Mouse (Mus musculus) embryonic facial prominence, embryonic 10.5 days (tissue): Measurements from ENCODE around the gene Bpnt1. TPM values are rescaled to one million over a fixed set of nuclear protein-coding genes. Genes with fewer than 3 reads are reported as not detected.
"Not testable (repeated sequence)": the region's sequence is repeated elsewhere in the genome, so short reads cannot be mapped to it uniquely, and the experiment has no call there.

Experiments used
- DNase-seq: peaks from one replicate; pipeline ENCODE4 v3.0.0-alpha.2; 2017; ENCODE audit warnings: low spot score
- H3K27ac ChIP-seq: fragments of 300-500 bp; sonication (generic); replicated peaks from 2 replicates; pipeline ENCODE4 v1.5.1; 2016; ENCODE audit warnings: mild to moderate bottlenecking
- H3K27me3 ChIP-seq: fragments of 300-500 bp; sonication (generic); replicated peaks from 2 replicates; pipeline ENCODE4 v1.6.1; 2016; ENCODE audit warnings: low read depth, mild to moderate bottlenecking; ENCODE audit not compliant: poor library complexity, severe bottlenecking
- H3K36me3 ChIP-seq: fragments of 300-500 bp; sonication (generic); replicated peaks from 2 replicates; pipeline ENCODE4 v1.6.1; 2016; ENCODE audit warnings: mild to moderate bottlenecking, moderate library complexity
- H3K4me1 ChIP-seq: fragments of 300-500 bp; sonication (generic); 2 replicates; pipeline ENCODE4 v1.6.1; 2016
- H3K4me3 ChIP-seq: fragments of 300-500 bp; sonication (generic); 2 replicates; pipeline ENCODE4 v1.5.1; 2016; ENCODE audit warnings: mild to moderate bottlenecking, moderate library complexity
- H3K9me3 ChIP-seq: fragments of 300-500 bp; sonication (generic); 2 replicates; pipeline ENCODE4 v1.6.1; 2016; ENCODE audit warnings: mild to moderate bottlenecking
- WGBS: fragments of 180-500 bp; shearing (Covaris S2); methylation state at CpG from one replicate; pipeline ENCODE4 v1.1.7; 2016; 5-methylcytosine and 5-hydroxymethylcytosine counted together
- polyA plus RNA-seq: library from polyadenylated mRNA; unstranded; fragments of >200 nt; fragmentation: Nextera tagmentation; extraction: Ambion mirVana; gene quantifications from 2 replicates; pipeline ENCODE4 v1.2.1, GENCODE M21; 2016

The Bpnt1 gene
- polyA plus RNA-seq, 1 experiment from 2014 or later: 32.1 TPM

GRCm38 (mm10) chr1:185307645-185308044, 24.3 kb upstream of the Bpnt1 start:
- no peak for DNase-seq
- Histone ChIP-seq H3K4me3 (no peak overlapping the region), H3K27ac (no peak overlapping the region), H3K4me1 (no peaks in the 10 kb centered on the region), H3K9me3 (peaks cover 3% of the 10 kb centered on the region; the same call in 1 of the 2 replicates), H3K36me3 (peaks cover 57% of the 10 kb centered on the region), H3K27me3 (no peaks in the 10 kb centered on the region)
- 94% methylated on average over 7 of the region's 7 CpGs for WGBS

DNA sequence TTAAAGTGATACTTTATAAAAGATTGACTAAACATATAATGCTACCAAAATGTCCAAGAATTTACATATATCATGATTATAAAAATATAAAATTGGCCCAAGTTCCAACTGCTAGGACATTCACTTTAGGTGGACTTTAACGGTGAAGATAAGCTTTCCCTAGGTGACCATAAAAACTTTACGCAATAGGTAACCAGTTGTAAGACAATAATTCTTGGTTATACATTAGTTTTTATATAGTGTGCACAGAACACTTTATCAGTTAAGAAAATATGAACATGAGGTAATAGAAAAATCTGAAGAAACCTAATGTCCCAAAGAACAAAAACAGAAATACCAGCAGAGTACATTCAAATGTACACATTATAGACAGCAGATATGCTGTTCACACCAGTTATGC, 23.6 kb upstream of the Bpnt1 start:
- Histone ChIP-seq H3K9me3 (peaks cover 3% of the 10 kb centered on the region; the same call in 1 of the 2 replicates), H3K27ac (no peak overlapping the region), H3K36me3 (peaks cover 56% of the 10 kb centered on the region), H3K27me3 (no peaks in the 10 kb centered on the region), H3K4me3 (no peak overlapping the region), H3K4me1 (no peaks in the 10 kb centered on the region)
- no peak for DNase-seq
- 97% methylated on average over 2 of the region's 2 CpGs for WGBS

GRCm38 (mm10) chr1:185308908-185309307, 23.0 kb upstream of the Bpnt1 start:
- no peak for DNase-seq
- peaks cover 3% of the 10 kb centered on the region; the same call in 1 of the 2 replicates for H3K9me3 ChIP-seq
- no peaks in the 10 kb centered on the region for H3K27me3 ChIP-seq
- H3K4me1 ChIP-seq: no peaks in the 10 kb centered on the region
- 82% methylated on average over 4 of the region's 4 CpGs for WGBS
- H3K27ac ChIP-seq: no peak overlapping the region
- H3K36me3 ChIP-seq: peaks cover 58% of the 10 kb centered on the region
- H3K4me3 ChIP-seq: no peak overlapping the region

DNA sequence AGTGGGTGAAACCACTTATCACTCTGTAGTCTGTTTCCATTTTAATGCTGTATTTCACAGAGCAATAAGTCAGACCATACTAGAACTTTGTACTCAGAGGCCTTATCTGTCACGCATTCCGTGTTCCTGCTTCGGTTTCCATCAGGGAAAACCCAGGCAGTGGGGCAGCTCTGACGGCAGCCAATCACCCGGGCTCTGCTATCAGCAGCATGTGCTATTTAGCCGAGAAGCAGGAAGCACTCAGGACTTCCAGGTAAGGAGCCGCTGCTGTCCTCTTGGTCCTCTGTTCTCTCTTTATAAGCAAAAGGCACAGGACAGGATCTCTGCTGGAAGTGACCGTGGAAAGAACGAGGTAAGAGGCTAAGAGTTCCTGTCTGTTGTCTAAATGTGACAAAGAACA, 20.0 kb upstream of the Bpnt1 start:
- Histone ChIP-seq H3K27me3 (no peaks in the 10 kb centered on the region), H3K27ac (no peak overlapping the region), H3K4me3 (no peak overlapping the region), H3K36me3 (peaks cover 73% of the 10 kb centered on the region), H3K9me3 (peaks cover under 1% of the 10 kb centered on the region; the same call in 1 of the 2 replicates), H3K4me1 (no peaks in the 10 kb centered on the region)
- 90% methylated on average over 9 of the region's 9 CpGs for WGBS
- no peak for DNase-seq

- 91% methylated on average over 4 of the region's 4 CpGs for WGBS
Measured at GRCm38 (mm10) chr1:185314546-185314945, 17.4 kb upstream of the Bpnt1 start.

DNA sequence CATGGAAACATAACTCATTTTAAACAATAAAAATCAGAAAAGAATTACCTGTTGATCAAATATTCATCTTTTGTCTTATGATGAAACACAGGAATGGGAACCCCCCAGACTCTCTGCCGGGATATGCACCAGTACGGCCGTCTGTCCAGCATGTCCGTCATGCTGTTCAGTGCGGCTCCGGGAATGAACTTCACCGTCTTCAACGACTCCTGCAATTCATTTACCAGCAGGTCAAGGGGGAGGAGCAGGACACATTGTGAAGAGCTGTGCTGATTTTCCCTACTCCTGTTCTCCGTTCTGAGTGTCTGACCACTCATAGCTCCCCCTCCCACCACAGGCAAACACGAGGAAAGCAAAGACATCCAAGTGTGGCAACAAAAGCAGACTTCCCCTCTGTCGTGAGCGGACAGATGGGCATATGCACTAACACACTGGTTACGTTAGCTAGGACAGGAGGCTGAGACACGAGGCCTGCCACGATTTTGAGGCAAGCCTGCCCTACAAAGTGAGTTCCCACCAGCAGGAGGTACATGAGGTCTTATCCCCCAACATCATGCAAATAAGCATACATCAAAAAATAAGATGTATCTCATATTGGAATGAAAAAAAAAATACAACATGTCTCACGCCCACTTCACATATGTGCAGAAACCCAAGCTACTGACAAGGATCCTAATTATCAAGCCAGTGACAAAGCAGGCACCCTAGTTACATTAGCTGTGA, 15.9 kb upstream of the Bpnt1 start:
- Histone ChIP-seq H3K4me1 (no peaks in the 10 kb centered on the region), H3K9me3 (no peaks in the 10 kb centered on the region), H3K27ac (no peak overlapping the region), H3K36me3 (peaks cover 85% of the 10 kb centered on the region), H3K4me3 (no peak overlapping the region), H3K27me3 (no peaks in the 10 kb centered on the region)
- no peak for DNase-seq
- 87% methylated on average over 16 of the region's 16 CpGs for WGBS

More at GRCm38 (mm10) chr1:185314546-185314945, 17.4 kb upstream of the Bpnt1 start:
- Histone ChIP-seq H3K4me3 (no peak overlapping the region), H3K4me1 (no peaks in the 10 kb centered on the region), H3K27ac (no peak overlapping the region), H3K36me3 (peaks cover 75% of the 10 kb centered on the region), H3K27me3 (no peaks in the 10 kb centered on the region), H3K9me3 (no peaks in the 10 kb centered on the region)
- DNase-seq: no peak

- H3K27me3 ChIP-seq, H3K27ac ChIP-seq, H3K9me3 ChIP-seq, DNase-seq: not testable (repeated sequence)
- peaks cover 45% of the 10 kb centered on the region for H3K36me3 ChIP-seq
- WGBS: 69% methylated on average over 3 of the region's 3 CpGs
- H3K4me1 ChIP-seq: peaks cover 15% of the 10 kb centered on the region
- H3K4me3 ChIP-seq: peak overlapping the region; percentile 79
Measured at GRCm38 (mm10) chr1:185327754-185328345, 4.1 kb upstream of the Bpnt1 start.

DNA sequence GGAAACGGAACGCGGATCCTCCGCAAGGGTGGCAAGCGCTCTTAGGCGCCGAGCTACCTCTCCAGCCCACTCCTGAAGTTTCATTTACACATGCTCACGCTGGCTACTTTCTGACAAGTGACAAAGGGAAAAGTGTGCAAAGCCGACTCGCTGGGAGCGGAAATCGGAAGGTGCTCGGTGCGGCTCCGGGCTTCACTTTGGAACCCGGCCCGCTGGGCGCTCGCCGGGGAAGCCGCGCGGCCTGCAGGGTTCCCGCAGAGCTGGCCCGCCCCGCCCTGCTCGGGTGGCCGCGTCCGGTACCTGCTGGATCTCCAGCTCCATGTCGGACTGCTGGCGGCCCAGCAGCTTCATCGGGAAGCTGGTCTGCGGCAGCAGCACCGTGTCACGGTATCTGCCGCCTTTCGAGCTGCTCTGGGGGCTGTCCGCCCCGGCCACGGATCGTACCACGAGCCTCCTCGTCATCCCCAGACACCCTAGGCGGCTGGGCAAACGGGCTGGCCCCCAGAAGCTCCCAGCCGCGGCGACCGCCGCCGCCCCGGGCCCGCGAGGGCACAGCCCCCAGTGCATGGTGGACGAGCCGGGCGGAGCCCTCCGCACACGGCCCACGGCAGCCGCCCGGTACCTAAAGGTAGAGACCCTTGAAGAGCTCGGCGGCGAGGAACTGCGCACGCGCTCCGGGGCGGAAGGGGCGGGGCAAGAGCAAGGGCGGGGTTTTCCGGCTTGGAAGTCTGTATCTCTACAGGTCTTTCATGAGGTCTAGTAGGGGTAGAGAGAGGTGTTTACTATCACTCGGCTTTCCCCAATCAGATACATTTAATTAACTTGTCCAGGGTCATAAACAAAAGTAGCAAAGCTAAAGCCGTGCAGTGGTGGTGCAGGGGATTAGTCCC, 3.0 kb upstream of the Bpnt1 start, which contains the start of gene Iars2:
Gene Iars2, minus strand, starts transcription at position 676 of the 890 bp plus-strand sequence.
- H3K27me3 ChIP-seq: no peaks in the 10 kb centered on the region
- WGBS: under 1% methylated on average over 76 of the region's 76 CpGs
- peak; percentile 96 for DNase-seq
- H3K9me3 ChIP-seq: no peaks in the 10 kb centered on the region
- peaks cover 34% of the 10 kb centered on the region for H3K36me3 ChIP-seq
- H3K4me1 ChIP-seq: peaks cover 25% of the 10 kb centered on the region
- H3K4me3 ChIP-seq: peak within 1 kb of the TSS; percentile 79
- H3K27ac ChIP-seq: peak within 1 kb of the TSS; percentile 92

GRCm38 (mm10) chr1:185329851-185330250, 2.1 kb upstream of the Bpnt1 start:
- Histone ChIP-seq H3K27ac (no peak overlapping the region), H3K4me1 (peaks cover 25% of the 10 kb centered on the region), H3K9me3 (no peaks in the 10 kb centered on the region), H3K36me3 (peaks cover 28% of the 10 kb centered on the region), H3K27me3 (no peaks in the 10 kb centered on the region), H3K4me3 (peak overlapping the region; percentile 79; the same call in 1 of the 2 replicates)
- 90% methylated on average over 8 of the region's 8 CpGs for WGBS
- DNase-seq: no peak

- Histone ChIP-seq H3K27me3 (no peaks in the 10 kb centered on the region), H3K4me1 (peaks cover 25% of the 10 kb centered on the region), H3K9me3 (no peaks in the 10 kb centered on the region), H3K27ac (no peak overlapping the region; the same call in 1 of the 2 replicates), H3K4me3 (peak overlapping the region; percentile 78), H3K36me3 (peaks cover 15% of the 10 kb centered on the region)
- no peak for DNase-seq
- WGBS: 53% methylated on average over 5 of the region's 5 CpGs
Measured at GRCm38 (mm10) chr1:185331364-185331763, 585 bp upstream of the Bpnt1 start.

DNA sequence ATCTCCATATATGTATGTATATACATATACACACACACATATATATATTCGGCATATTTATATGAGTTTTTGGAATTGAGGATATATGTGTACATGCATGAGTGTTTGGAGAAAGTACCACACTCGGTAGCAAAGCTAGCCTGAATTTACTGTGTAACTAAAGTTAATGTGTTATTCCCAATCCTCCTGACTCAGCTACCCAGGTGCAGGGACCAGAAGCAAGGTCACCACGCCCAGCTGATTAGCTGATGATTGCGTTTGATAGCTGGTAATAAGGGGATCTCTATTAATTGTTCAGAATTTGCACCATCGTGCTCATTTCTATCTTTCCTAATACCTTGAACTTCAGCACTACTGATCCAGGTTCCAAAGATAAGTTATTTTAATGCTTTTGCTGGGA, 1.7 kb downstream of the Bpnt1 start:
- Histone ChIP-seq H3K4me3 (peak overlapping the region; percentile 78; the same call in 1 of the 2 replicates), H3K27me3 (no peaks in the 10 kb centered on the region), H3K9me3 (no peaks in the 10 kb centered on the region), H3K27ac (no peak overlapping the region), H3K4me1 (peaks cover 22% of the 10 kb centered on the region), H3K36me3 (peaks cover 20% of the 10 kb centered on the region)
- WGBS: 92% methylated on average over 5 of the region's 5 CpGs
- no peak for DNase-seq

DNA sequence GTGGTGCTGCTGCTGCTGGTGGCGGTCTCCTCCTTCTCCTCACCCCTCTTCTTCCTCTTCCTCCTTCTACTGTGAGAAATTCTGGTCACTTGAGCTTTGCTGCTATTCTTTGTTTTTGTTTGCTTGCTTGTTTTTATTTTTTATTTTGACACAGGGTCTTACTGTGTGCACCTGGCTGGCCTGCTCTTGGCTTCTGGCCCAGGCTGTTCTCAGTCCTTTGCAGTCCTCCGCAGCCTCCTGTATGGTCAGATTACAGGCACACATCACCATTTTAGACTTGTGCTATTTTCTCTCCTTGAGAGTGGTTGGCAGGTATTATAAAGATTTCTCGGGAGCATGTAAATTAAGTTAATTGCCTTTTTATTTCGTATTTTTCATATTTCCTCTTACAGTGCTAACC, 2.2 kb downstream of the Bpnt1 start:
- Histone ChIP-seq H3K4me3 (no peak overlapping the region), H3K4me1 (peaks cover 22% of the 10 kb centered on the region), H3K36me3 (peaks cover 25% of the 10 kb centered on the region), H3K9me3 (no peaks in the 10 kb centered on the region), H3K27me3 (no peaks in the 10 kb centered on the region), H3K27ac (no peak overlapping the region)
- WGBS: 91% methylated on average over 4 of the region's 4 CpGs
- DNase-seq: no peak
